Mouse (Mus musculus): ENCODE results near the gene Ap5s1.

Gene Ap5s1

GRCm38 (mm10) chr2:131206778-131207177, at the start of gene Ap5s1:
TSS of gene Ap5s1 (plus strand) at chr2:131207078.
- no peak for DNase-seq

GRCm38 (mm10) chr2:131159491-131159910, 47.4 kb upstream of the Ap5s1 start:
- peak; percentile 62 for DNase-seq

- peak; percentile 99 for DNase-seq
Observed at GRCm38 (mm10) chr2:131159938-131160581, 46.8 kb upstream of the Ap5s1 start, which contains the start of gene 1700037H04Rik. TSS of gene 1700037H04Rik (minus strand) at chr2:131160081.

- peak; percentile 60 for DNase-seq
Observed at GRCm38 (mm10) chr2:131160671-131161111, 46.2 kb upstream of the Ap5s1 start.

GRCm38 (mm10) chr2:131163924-131164323, 43.0 kb upstream of the Ap5s1 start:
- no peak for DNase-seq

GRCm38 (mm10) chr2:131166172-131166571, 40.7 kb upstream of the Ap5s1 start:
- DNase-seq, result no peak

GRCm38 (mm10) chr2:131167984-131168383, 38.9 kb upstream of the Ap5s1 start:
- DNase-seq, result no peak

GRCm38 (mm10) chr2:131168914-131169313, 38.0 kb upstream of the Ap5s1 start:
- DNase-seq, result no peak

- no peak for DNase-seq
Observed at GRCm38 (mm10) chr2:131170936-131171335, 35.9 kb upstream of the Ap5s1 start.

- DNase-seq, result no peak
Observed at GRCm38 (mm10) chr2:131171401-131172104, 35.3 kb upstream of the Ap5s1 start.

- no peak for DNase-seq
Observed at GRCm38 (mm10) chr2:131172322-131172721, 34.6 kb upstream of the Ap5s1 start.

- DNase-seq, result peak; percentile 92
Observed at GRCm38 (mm10) chr2:131174700-131175099, 32.2 kb upstream of the Ap5s1 start.

GRCm38 (mm10) chr2:131175286-131175944, 31.5 kb upstream of the Ap5s1 start:
- DNase-seq, result no peak

- no peak for DNase-seq
Observed at GRCm38 (mm10) chr2:131175945-131176309, 31.0 kb upstream of the Ap5s1 start.

- DNase-seq, result no peak
Observed at GRCm38 (mm10) chr2:131176491-131176890, 30.4 kb upstream of the Ap5s1 start.

GRCm38 (mm10) chr2:131177932-131178331, 28.9 kb upstream of the Ap5s1 start:
- no peak for DNase-seq

GRCm38 (mm10) chr2:131178828-131179245, 28.0 kb upstream of the Ap5s1 start:
- DNase-seq, result no peak

- DNase-seq, result peak; percentile 86
Observed at GRCm38 (mm10) chr2:131179246-131179886, 27.5 kb upstream of the Ap5s1 start.

- peak; percentile 94 for DNase-seq
Observed at GRCm38 (mm10) chr2:131179990-131180587, 26.8 kb upstream of the Ap5s1 start, which contains the start of gene Cenpb. TSS of gene Cenpb (minus strand) at chr2:131180067.

GRCm38 (mm10) chr2:131186343-131186742, 20.5 kb upstream of the Ap5s1 start:
- peak; percentile 46 for DNase-seq

- DNase-seq, result peak; percentile 93
Observed at GRCm38 (mm10) chr2:131186771-131187601, 19.9 kb upstream of the Ap5s1 start, which contains the start of the genes Cdc25b and Spef1. TSS of gene Cdc25b (plus strand) at chr2:131186949. TSS of gene Spef1 (minus strand) at chr2:131187282.

GRCm38 (mm10) chr2:131187602-131187922, 19.3 kb upstream of the Ap5s1 start:
- no peak for DNase-seq
